Mouse (Mus musculus) thymus, adult 2 months (tissue): ENCODE measurements around the gene Gfy.

Source experiments
- CTCF ChIP-seq: fragments of 200-500 bp; IDR thresholded peaks from 2 replicates; pipeline ENCODE4 v1.5.1; 2012; ENCODE audit warnings: mild to moderate bottlenecking, control low read depth, low read length, moderate library complexity, borderline replicate concordance; ENCODE audit not compliant: control insufficient read depth, poor library complexity, insufficient read depth; ENCODE audit errors: extremely low read depth
- POLR2A ChIP-seq: fragments of 200-500 bp; IDR thresholded peaks from 2 replicates; pipeline ENCODE4 v1.6.1; 2012; ENCODE audit warnings: mild to moderate bottlenecking, low read length, control low read depth, moderate library complexity; ENCODE audit not compliant: control insufficient read depth, poor library complexity, insufficient read depth; ENCODE audit errors: extremely low read depth

GRCm38 (mm10) chr7:45145460-45145859 is 33.9 kb downstream of the Gfy start:
- no peak for TF ChIP-seq CTCF
- no peak for TF ChIP-seq POLR2A
